Comparison of ENCODE assay signal across 8 mouse cellular contexts in genomic region chr17:87315021-87315531, GRCm38 (mm10). TPM values are rescaled to one million over a fixed set of nuclear protein-coding genes. Genes with fewer than 3 reads are reported as not detected.
A peak's percentile ranks its signal among the peaks of the same experiment; 100 is the strongest.
DNase-seq lines count a peak whose midpoint lies in the region; ATAC-seq and TF ChIP-seq lines count a peak whose summit lies in the region.

No protein-coding gene starts in this region.

- H3K27ac ChIP-seq in gastrocnemius, adult 2 months: peak overlapping the region; percentile 88
- H3K27ac ChIP-seq in hindbrain, postnatal 0 days: no peak overlapping the region

- peak overlapping the region; percentile 26 for H3K4me2 ChIP-seq in hindbrain, postnatal 0 days (ENCODE audit: low read depth, low read length)

- peak overlapping the region; percentile 66 for H3K4me3 ChIP-seq in gastrocnemius, adult 2 months
- H3K4me3 ChIP-seq in hindbrain, postnatal 0 days (ENCODE audit: low read length): no peak overlapping the region

- H3K27me3 ChIP-seq in hindbrain, postnatal 0 days (ENCODE audit: insufficient read depth, low read length): no peaks in the 10 kb centered on the region

- peak; percentile 100 for TF ChIP-seq CTCF in gastrocnemius, adult 2 months (IDR thresholded peaks at IDR 0.05)
- peak; percentile 94 for TF ChIP-seq CTCF in hindbrain, postnatal 0 days (IDR thresholded peaks at IDR 0.05; ENCODE audit: low read depth)

- 9% methylated on average over 9 of the region's 9 CpGs for WGBS in hindbrain, postnatal 0 days

- no peaks in the 10 kb centered on the region for H3K9me3 ChIP-seq in hindbrain, postnatal 0 days (ENCODE audit: low read length)

- intact Hi-C loops in gastrocnemius, adult 2 months (cut with DNase I): loop anchor here (1.0 to 10.0 kb wide), 4 partner anchors 132 to 350 kb away; partner anchors contain the start of gene Calm2

- 0 out of 2 replicates have a peak, but pooled peaks cover 3% of the 10 kb centered on the region for H3K4me1 ChIP-seq in hindbrain, postnatal 0 days (ENCODE audit: insufficient read depth, low read length)

- no peaks in the 10 kb centered on the region for H3K36me3 ChIP-seq in hindbrain, postnatal 0 days (ENCODE audit: insufficient read depth, low read length)

- H3K9ac ChIP-seq in hindbrain, postnatal 0 days (replicated peaks; ENCODE audit: low read length): no peak overlapping the region

- peak; percentile 72 for ATAC-seq in hindbrain, postnatal 0 days
- peak; percentile 91 for ATAC-seq in megakaryocyte, adult 5-6 weeks (ENCODE audit: poor library complexity, severe bottlenecking)

- DNase-seq in T-cell, adult 2 months (ENCODE audit: low spot score): peak; percentile 82
- peak; percentile 95 to 97 for DNase-seq in cerebellum, postnatal 36 days
- DNase-seq in gastrocnemius, adult 2 months: peak; percentile 95
- DNase-seq in hindbrain, postnatal 0 days (ENCODE audit: low spot score): peak; percentile 94
- DNase-seq in left cerebral cortex, adult 18-20 months (ENCODE audit: low spot score in 2 of 2): peak; percentile 90 to 97
- DNase-seq in right cerebral cortex, adult 18-20 months: peak; percentile 87
- DNase-seq in urinary bladder, postnatal 10 days (ENCODE audit: low spot score): peak; percentile 87

RNA-seq across cellular contexts. Expression of gene Ttc7, which starts 32.4 kb away (rescaled TPM):
- total RNA-seq in gastrocnemius, adult 2 months (2021): 10 to 100 TPM in 1 of 2 experiments, 1 to 10 TPM in 1; 8.9 to 15.9 TPM
- total RNA-seq in hindbrain, postnatal 0 days (2014; rRNA removed): 9.9 and 10.9 TPM in 2 replicates
- 9.0 and 13.3 TPM in 2 replicates for polyA plus RNA-seq in hindbrain, postnatal 0 days (2015; fragmentation: Nextera tagmentation; extraction: Ambion mirVana)
- total RNA-seq in left cerebral cortex, adult 18-20 months (2021): 10 to 100 TPM; 10.0 to 11.9 TPM
- 78.8 and 94.9 TPM in 2 replicates for total RNA-seq in megakaryocyte, adult 5-6 weeks (2015)
- total RNA-seq in megakaryocyte, adult 5-6 weeks (2017): 94.0 and 96.3 TPM in 2 replicates

RNA-seq across cellular contexts. Expression of gene Mcfd2, which starts 49.3 kb away (rescaled TPM):
- 10 to 100 TPM; 23.7 to 29.7 TPM for total RNA-seq in gastrocnemius, adult 2 months (2021)
- 34.6 and 36.5 TPM in 2 replicates for total RNA-seq in hindbrain, postnatal 0 days (2014; rRNA removed)
- polyA plus RNA-seq in hindbrain, postnatal 0 days (2015; fragmentation: Nextera tagmentation; extraction: Ambion mirVana): 40.4 and 41.0 TPM in 2 replicates
- total RNA-seq in left cerebral cortex, adult 18-20 months (2021): 10 to 100 TPM; 67.2 to 72.0 TPM
- 16.1 and 19.7 TPM in 2 replicates for total RNA-seq in megakaryocyte, adult 5-6 weeks (2015)
- total RNA-seq in megakaryocyte, adult 5-6 weeks (2017): 38.5 and 44.9 TPM in 2 replicates
